Mouse (Mus musculus) testis, postnatal 10 days (tissue): ENCODE results near the gene Gm20831.
"Not testable (repeated sequence)": the region's sequence is repeated elsewhere in the genome, so short reads cannot be mapped to it uniquely, and the experiment has no call there.

Source experiments
- DNase-seq: peaks from one replicate; pipeline ENCODE4 v3.0.0; 2021; ENCODE audit warnings: low spot score

Gene Gm20831

DNA sequence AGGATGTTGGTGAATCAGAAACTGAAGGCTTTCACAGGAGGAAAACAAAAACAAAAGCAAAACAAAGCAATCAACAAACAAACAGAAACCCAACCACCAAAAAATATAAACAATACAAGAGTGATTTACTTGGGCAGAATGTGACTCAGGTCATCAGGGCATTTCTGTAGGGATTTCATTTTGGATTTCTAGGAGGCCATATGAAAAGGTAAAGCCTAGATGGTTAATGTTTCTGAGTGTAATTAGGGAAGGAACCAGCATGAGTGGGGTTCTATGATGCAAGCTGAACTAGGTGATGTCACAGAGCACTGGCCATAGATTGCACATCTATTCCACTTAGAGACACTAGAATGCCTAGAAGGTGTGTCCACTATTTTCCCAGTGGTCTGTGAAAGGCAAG is at the start of gene Gm20831, which contains the start of gene Gm20772:
Gene Gm20831 (plus strand): TSS at position 301 of the 400 bp plus-strand sequence.
Gene Gm20772 (plus strand): TSS at position 301 of the 400 bp plus-strand sequence.
- not testable (repeated sequence) for DNase-seq

DNA sequence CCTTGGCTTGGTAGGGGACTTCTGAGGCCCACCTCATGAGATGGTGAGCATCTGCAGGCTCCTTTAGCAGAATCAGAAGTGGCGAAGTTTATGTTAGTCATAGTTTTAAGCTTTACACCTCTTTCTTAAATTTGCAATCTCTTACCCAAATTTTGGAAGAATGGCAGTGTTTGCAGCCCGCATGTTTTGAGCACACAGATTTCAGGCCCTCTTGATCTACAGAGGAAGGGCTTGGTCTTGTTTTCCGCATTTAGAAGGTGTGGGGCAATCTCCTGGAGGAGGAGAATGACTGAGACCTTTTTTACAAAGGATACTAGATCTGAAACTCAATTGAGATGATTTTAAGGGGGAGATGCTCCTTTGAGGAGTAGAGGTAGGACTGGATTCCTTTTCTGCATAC is 28.4 kb upstream of the Gm20831 start, which contains the start of gene Gm21904:
Gene Gm21904 (minus strand): TSS at position 101 of the 400 bp plus-strand sequence.
- DNase-seq: not testable (repeated sequence)

DNA sequence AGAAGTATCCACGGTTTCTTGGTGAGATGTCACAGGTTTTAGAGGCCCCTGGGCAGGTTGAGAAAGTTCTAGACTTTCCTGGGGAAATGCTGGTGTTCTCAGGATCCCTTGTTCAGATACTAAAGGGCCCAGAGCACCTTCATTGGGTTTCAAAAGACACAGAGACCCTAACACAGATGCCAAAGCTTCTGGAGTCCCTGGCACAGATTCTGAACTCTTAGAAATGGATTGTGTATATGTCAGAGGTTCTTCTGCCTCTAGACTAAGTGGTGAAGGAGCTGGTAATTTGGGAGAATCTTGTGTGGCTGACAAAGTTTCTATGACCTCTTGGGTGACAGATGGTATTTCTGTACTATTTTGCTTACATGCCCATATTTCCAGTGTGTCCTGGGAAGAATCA is 62.7 kb downstream of the Gm20831 start, which contains the start of gene Srsy:
Gene Srsy (minus strand): TSS at position 101 of the 400 bp plus-strand sequence.
- DNase-seq: not testable (repeated sequence)
